Mouse (Mus musculus) heart, embryonic 16.5 days (tissue): ENCODE measurements around the gene Fndc3b. TPM values are rescaled to one million over a fixed set of nuclear protein-coding genes. Genes with fewer than 3 reads are reported as not detected.

Experiments
- ATAC-seq: fragments of 200-750 bp; cut with Nextera tagmentation; replicated peaks from 2 replicates; pipeline ENCODE4 v1.8.0; 2017; ENCODE audit warnings: moderate number of reproducible peaks; ENCODE audit not compliant: insufficient read depth, low FRiP score; ENCODE audit errors: extremely low read depth
- H3K27ac ChIP-seq: fragments of 300-500 bp; sonication (generic); 2 replicates; pipeline ENCODE4 v1.5.1; 2014; ENCODE audit warnings: mild to moderate bottlenecking, low read length, control low read depth, moderate library complexity
- H3K27me3 ChIP-seq: fragments of 300-500 bp; sonication (generic); 2 replicates; pipeline ENCODE4 v1.6.1; 2014; ENCODE audit warnings: low read length, mixed read lengths; ENCODE audit not compliant: control insufficient read depth, insufficient read depth
- H3K36me3 ChIP-seq: fragments of 300-500 bp; sonication (generic); 2 replicates; pipeline ENCODE4 v1.6.1; 2014; ENCODE audit not compliant: control insufficient read depth, insufficient read depth
- H3K4me1 ChIP-seq: fragments of 300-500 bp; sonication (generic); 2 replicates; pipeline ENCODE4 v1.6.1; 2014; ENCODE audit warnings: low read length, mixed read lengths; ENCODE audit not compliant: control insufficient read depth, insufficient read depth
- H3K4me2 ChIP-seq: fragments of 300-500 bp; sonication (generic); 2 replicates; pipeline ENCODE4 v1.6.1; 2014; ENCODE audit warnings: low read depth, mild to moderate bottlenecking, control low read depth, low read length
- H3K4me3 ChIP-seq: fragments of 300-500 bp; sonication (generic); 2 replicates; pipeline ENCODE4 v1.5.1; 2014; ENCODE audit warnings: mild to moderate bottlenecking, control low read depth, low read length
- H3K9ac ChIP-seq: fragments of 300-500 bp; sonication (generic); 2 replicates; pipeline ENCODE4 v1.6.1; 2014; ENCODE audit warnings: low read length, control low read depth
- H3K9me3 ChIP-seq: fragments of 300-500 bp; sonication (generic); replicated peaks from 2 replicates; pipeline ENCODE4 v1.6.1; 2016; ENCODE audit warnings: low read length; ENCODE audit not compliant: control insufficient read depth
- WGBS: fragments of 180-500 bp; shearing (Covaris S2); extraction: QIAGEN DNeasy Blood & Tissue Kit; methylation state at CpG from one replicate; pipeline ENCODE4 v1.1.7; 2014; 5-methylcytosine and 5-hydroxymethylcytosine counted together
- polyA plus RNA-seq: library from polyadenylated mRNA; unstranded; fragments of >200 nt; fragmentation: Nextera tagmentation; extraction: Ambion mirVana; gene quantifications from 2 replicates; pipeline ENCODE4 v1.2.1, GENCODE M21; 2015

Gene Fndc3b
- polyA plus RNA-seq, 1 experiment from 2014 or later, result 21.7 TPM

- Histone ChIP-seq H3K27ac (peak overlapping the region; percentile 14; the same call in 1 of the 2 replicates), H3K4me2 (no peak overlapping the region), H3K9ac (no peak overlapping the region), H3K27me3 (no peaks in the 10 kb centered on the region), H3K4me3 (no peak overlapping the region), H3K4me1 (peaks cover 14% of the 10 kb centered on the region), H3K36me3 (peaks cover 3% of the 10 kb centered on the region; the same call in 1 of the 2 replicates), H3K9me3 (no peaks in the 10 kb centered on the region)
- ATAC-seq, result no peak
- 75% methylated on average over 11 of the region's 11 CpGs for WGBS
Observed at GRCm38 (mm10) chr3:27573458-27573857, 137.6 kb downstream of the Fndc3b start.

- 54% methylated on average over 6 of the region's 6 CpGs for WGBS
- peaks cover 3% of the 10 kb centered on the region; the same call in 1 of the 2 replicates for H3K36me3 ChIP-seq
- H3K27ac ChIP-seq, result no peak overlapping the region
- H3K4me2 ChIP-seq, result no peak overlapping the region
- ATAC-seq, result no peak
- H3K4me1 ChIP-seq, result peaks cover 16% of the 10 kb centered on the region
- H3K9ac ChIP-seq, result no peak overlapping the region
- no peaks in the 10 kb centered on the region for H3K9me3 ChIP-seq
- H3K4me3 ChIP-seq, result no peak overlapping the region
- H3K27me3 ChIP-seq, result no peaks in the 10 kb centered on the region
Observed at GRCm38 (mm10) chr3:27572305-27572704, 138.8 kb downstream of the Fndc3b start.

- 85% methylated on average over 4 of the region's 4 CpGs for WGBS
Observed at GRCm38 (mm10) chr3:27565314-27565713, 145.8 kb downstream of the Fndc3b start.

GRCm38 (mm10) chr3:27563047-27563624, 148.0 kb downstream of the Fndc3b start:
- H3K4me3 ChIP-seq, result no peak overlapping the region
- H3K4me1 ChIP-seq, result peaks cover 11% of the 10 kb centered on the region
- ATAC-seq, result no peak
- 86% methylated on average over 5 of the region's 5 CpGs for WGBS
- no peaks in the 10 kb centered on the region for H3K36me3 ChIP-seq
- no peak overlapping the region for H3K9ac ChIP-seq
- no peaks in the 10 kb centered on the region for H3K9me3 ChIP-seq
- H3K4me2 ChIP-seq, result no peak overlapping the region
- H3K27ac ChIP-seq, result no peak overlapping the region
- H3K27me3 ChIP-seq, result no peaks in the 10 kb centered on the region

More at GRCm38 (mm10) chr3:27565314-27565713, 145.8 kb downstream of the Fndc3b start:
- Histone ChIP-seq H3K4me1 (peaks cover 14% of the 10 kb centered on the region), H3K4me2 (no peak overlapping the region), H3K4me3 (no peak overlapping the region), H3K9me3 (no peaks in the 10 kb centered on the region), H3K27me3 (no peaks in the 10 kb centered on the region), H3K9ac (no peak overlapping the region), H3K36me3 (no peaks in the 10 kb centered on the region), H3K27ac (no peak overlapping the region)
- ATAC-seq, result no peak

GRCm38 (mm10) chr3:27562476-27562875, 148.6 kb downstream of the Fndc3b start:
- Histone ChIP-seq H3K4me2 (no peak overlapping the region), H3K4me1 (peaks cover 5% of the 10 kb centered on the region), H3K36me3 (no peaks in the 10 kb centered on the region), H3K9me3 (no peaks in the 10 kb centered on the region), H3K9ac (no peak overlapping the region), H3K27me3 (no peaks in the 10 kb centered on the region), H3K27ac (no peak overlapping the region), H3K4me3 (no peak overlapping the region)
- 88% methylated on average over 3 of the region's 3 CpGs for WGBS
- no peak for ATAC-seq

- no peak overlapping the region for H3K4me2 ChIP-seq
- H3K4me3 ChIP-seq, result no peak overlapping the region
- peaks cover 3% of the 10 kb centered on the region for H3K4me1 ChIP-seq
- H3K9me3 ChIP-seq, result no peaks in the 10 kb centered on the region
- H3K9ac ChIP-seq, result no peak overlapping the region
- no peaks in the 10 kb centered on the region for H3K27me3 ChIP-seq
- WGBS, result 89% methylated on average over 2 of the region's 2 CpGs
- no peak overlapping the region for H3K27ac ChIP-seq
- no peaks in the 10 kb centered on the region for H3K36me3 ChIP-seq
- no peak; the same call in 1 of the 2 replicates for ATAC-seq
Observed at GRCm38 (mm10) chr3:27561921-27562320, 149.2 kb downstream of the Fndc3b start.

- no peak overlapping the region for H3K27ac ChIP-seq
- no peaks in the 10 kb centered on the region for H3K27me3 ChIP-seq
- no peaks in the 10 kb centered on the region for H3K9me3 ChIP-seq
- 84% methylated on average over 4 of the region's 4 CpGs for WGBS
- H3K9ac ChIP-seq, result no peak overlapping the region
- peaks cover 8% of the 10 kb centered on the region for H3K36me3 ChIP-seq
- H3K4me1 ChIP-seq, result no peaks in the 10 kb centered on the region
- ATAC-seq, result no peak
- no peak overlapping the region for H3K4me3 ChIP-seq
- H3K4me2 ChIP-seq, result no peak overlapping the region
Observed at GRCm38 (mm10) chr3:27559316-27559715, 151.8 kb downstream of the Fndc3b start.

- Histone ChIP-seq H3K36me3 (peaks cover 11% of the 10 kb centered on the region), H3K27me3 (no peaks in the 10 kb centered on the region), H3K27ac (no peak overlapping the region), H3K9ac (no peak overlapping the region), H3K4me1 (no peaks in the 10 kb centered on the region), H3K9me3 (no peaks in the 10 kb centered on the region), H3K4me2 (no peak overlapping the region), H3K4me3 (no peak overlapping the region)
- WGBS, result 78% methylated on average over 4 of the region's 4 CpGs
- no peak for ATAC-seq
Observed at GRCm38 (mm10) chr3:27557100-27558004, 153.8 kb downstream of the Fndc3b start.

GRCm38 (mm10) chr3:27555401-27555940, 155.6 kb downstream of the Fndc3b start:
- no peak overlapping the region for H3K4me3 ChIP-seq
- no peaks in the 10 kb centered on the region for H3K4me1 ChIP-seq
- no peak overlapping the region for H3K9ac ChIP-seq
- WGBS, result 91% methylated on average over 3 of the region's 3 CpGs
- ATAC-seq, result no peak
- H3K27me3 ChIP-seq, result no peaks in the 10 kb centered on the region
- H3K4me2 ChIP-seq, result no peak overlapping the region
- no peaks in the 10 kb centered on the region for H3K9me3 ChIP-seq
- peaks cover 11% of the 10 kb centered on the region for H3K36me3 ChIP-seq
- no peak overlapping the region for H3K27ac ChIP-seq
